Mouse (Mus musculus) megakaryocyte-erythroid progenitor cell, adult 5-6 weeks (primary cell): ENCODE data around the gene Sowaha. TPM values are rescaled to one million over a fixed set of nuclear protein-coding genes. Genes with fewer than 3 reads are reported as not detected.

Experiments
- ATAC-seq: replicated peaks from 2 replicates; pipeline ENCODE4 v1.8.0; 2016; ENCODE audit warnings: mild to moderate bottlenecking, inconsistent platforms; ENCODE audit not compliant: severe bottlenecking, poor library complexity, low FRiP score, low TSS enrichment
- total RNA-seq, 2 experiments: library from RNA; stranded (forward) in 1 of 2; stranded (reverse) in 1 of 2; fragments of 200-1000, 215-1000 nt in 1 of 2; fragments of >200 nt in 1 of 2; fragmentation: Nextera tagmentation in 1 of 2; gene quantifications; 2 replicates each; pipeline ENCODE4 v1.2.3; 2014 to 2017

Gene Sowaha
- total RNA-seq (2014; fragmentation: Nextera tagmentation) (3.9 and 7.0 TPM in 2 replicates), total RNA-seq (2017) (3.7 and 4.7 TPM in 2 replicates)

DNA sequence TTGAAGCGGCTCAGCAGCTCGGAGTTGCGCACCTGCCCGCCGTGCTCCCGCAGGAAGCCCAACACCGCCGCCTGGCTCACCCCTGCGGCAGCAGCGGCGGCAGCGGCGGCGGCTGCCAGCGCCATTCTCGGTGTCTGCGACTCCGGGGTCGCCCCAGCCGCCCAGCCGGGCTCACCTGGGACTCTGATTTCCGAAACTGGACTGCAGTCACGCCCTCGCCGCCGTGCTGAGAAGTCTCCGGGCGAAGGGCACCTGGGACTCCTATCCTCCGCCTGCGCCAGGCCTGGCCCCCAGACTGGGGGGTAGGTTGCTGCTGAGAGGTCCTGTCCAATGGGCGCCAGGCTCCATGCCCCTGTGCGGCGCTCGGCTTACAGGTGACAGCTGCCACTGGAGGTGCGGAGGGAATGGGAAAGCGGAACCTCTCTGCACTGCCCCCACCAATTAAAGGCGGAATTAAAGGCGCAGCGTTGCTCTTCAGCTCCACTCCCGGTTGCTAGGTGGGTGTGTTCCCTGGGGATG, at the start of gene Sowaha, which contains the start of gene Gm9945:
TSS of gene Sowaha (minus strand) at position 492 of the 519 bp plus-strand sequence.
TSS of gene Gm9945 (plus strand) at position 384 of the 519 bp plus-strand sequence.
- ATAC-seq: peak; percentile 22; the same call in 1 of the 2 replicates

GRCm38 (mm10) chr11:53529253-53529557, 49.1 kb upstream of the Sowaha start:
- ATAC-seq: no peak

GRCm38 (mm10) chr11:53528397-53529252, 48.6 kb upstream of the Sowaha start:
- peak; percentile 54 for ATAC-seq

DNA sequence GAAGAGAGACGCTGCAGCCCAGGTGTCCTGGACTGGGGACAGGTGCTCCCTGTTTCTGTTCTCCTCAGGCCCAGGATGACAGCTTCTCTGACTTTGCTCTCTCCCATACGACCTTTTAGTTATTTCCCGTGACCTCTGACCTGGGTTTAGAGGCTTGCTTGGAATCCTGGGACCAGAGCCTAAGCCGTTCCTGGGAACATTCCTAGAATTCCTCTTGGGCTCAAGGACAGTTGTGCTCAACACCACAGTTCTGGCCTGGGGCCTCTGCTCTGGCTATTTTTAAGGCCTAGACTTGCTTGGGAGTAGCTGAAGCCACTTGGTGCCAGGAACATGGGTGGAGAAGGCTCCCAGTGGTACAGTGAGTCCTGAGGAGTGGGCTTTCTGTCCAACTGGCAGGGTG, 45.4 kb upstream of the Sowaha start:
- ATAC-seq: no peak

DNA sequence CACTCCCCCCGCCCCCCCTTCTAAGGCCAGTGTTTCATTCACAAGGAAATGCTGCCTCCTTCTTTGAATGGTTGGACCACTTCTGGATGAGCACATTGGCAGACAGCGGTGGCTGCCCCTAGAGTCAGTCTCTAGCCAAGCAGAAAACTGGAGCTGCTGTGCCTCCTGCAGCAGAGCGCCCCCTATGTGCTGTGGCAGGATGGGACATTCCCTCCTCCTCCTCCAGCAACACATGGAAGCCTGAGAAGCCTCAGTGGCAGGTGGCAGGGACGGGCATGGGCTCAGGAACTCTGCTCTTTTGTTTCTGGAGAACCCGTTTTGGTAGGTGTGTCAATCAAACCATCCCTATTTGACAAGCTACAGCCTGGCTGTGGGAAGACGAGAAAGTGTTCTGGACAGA, 44.8 kb upstream of the Sowaha start:
- ATAC-seq: no peak

DNA sequence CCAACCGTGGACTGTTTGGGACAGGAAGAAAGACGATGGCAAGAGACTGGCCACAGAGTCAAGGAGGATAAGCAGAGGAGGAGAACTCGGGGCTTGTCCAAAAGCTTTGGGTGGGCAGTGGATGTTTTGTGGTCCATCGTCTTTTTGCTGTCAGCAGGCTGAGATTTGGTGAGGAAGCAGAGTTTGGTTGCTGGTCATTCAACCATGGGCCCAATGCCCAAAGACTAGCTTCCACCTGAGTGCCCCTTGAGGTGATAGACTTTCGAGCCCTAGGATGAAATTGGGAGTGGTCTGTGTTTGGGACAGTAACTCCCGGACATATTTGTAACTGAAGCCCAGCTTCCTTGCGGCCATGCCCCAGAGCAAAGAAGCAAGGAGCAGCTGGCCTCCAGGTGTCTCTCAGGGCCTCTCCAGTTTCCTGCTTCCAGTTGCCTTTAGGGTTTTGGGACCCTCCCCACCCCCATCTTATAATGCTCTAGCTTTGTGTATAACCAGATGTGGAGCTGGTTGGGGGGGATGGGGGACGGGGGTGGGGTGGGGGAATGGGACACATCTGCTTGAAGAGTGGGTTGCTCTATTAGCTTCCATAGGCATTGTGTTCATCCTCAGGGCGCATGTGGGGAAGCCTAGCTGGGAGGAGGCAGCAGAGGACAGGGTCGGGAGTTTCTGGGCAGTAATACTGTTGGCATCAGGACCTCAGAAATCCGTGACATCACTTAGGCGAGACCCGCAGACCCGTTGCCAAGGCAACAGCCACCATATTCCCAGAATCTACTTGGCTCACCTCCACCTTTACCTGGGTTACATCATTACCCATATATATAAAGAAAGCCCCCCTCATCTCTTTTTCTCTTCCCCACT, 43.7 kb upstream of the Sowaha start:
- ATAC-seq: no peak

DNA sequence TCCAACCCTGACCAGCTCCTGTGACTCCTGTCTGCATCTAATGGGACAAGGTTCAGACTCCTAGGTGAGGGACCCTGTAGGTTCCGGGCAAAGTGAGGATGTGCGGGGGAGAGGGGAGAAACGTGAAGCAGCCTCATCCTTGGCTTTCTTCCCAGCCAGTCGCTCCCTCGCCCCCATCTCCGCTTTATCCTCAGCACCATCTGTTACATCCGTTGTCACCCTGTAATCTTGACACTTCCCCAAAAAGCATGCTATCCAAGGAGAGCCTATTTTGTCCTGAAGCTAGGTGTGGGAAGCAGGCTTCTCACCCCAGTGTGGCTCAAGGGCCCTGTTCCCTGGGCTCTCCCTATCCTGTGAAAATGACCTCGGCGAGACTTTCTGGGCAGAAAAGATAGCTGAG, 42.9 kb upstream of the Sowaha start:
- ATAC-seq: no peak

DNA sequence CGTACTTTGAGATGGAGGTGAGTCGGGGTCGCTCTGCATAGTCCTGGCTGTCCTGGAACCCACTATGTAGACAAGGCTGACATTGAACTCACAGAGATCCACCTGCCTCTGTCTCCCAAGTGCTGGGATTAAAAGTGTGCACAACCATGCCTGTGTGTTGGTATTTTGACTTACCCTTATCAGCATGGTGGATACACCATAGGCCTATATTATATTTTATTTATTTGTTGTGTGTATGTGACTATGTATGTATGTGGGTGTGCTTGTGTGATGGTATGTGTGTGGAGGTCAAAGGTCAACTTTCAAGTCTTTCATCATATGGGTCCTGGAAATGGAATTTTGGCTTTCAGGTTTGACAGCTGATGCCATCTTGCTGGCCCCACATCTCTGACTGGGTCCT, 42.3 kb upstream of the Sowaha start:
- ATAC-seq: no peak

DNA sequence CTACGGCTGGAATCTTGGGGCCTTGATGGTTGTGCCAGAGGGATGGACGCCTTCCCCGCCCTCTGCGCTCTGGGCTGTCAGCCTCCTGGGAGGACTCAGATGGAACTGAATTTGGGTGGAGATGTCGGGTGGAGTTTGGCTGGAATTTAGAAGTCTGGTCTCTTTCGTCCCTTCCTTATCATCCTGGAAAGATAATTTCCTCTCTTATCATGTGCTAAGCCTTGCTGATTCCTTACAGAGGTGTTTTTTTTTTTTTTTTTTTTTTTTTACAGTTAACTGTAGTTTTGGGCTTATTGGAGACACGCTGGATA, 41.7 kb upstream of the Sowaha start:
- ATAC-seq: peak; percentile 4; the same call in 1 of the 2 replicates

DNA sequence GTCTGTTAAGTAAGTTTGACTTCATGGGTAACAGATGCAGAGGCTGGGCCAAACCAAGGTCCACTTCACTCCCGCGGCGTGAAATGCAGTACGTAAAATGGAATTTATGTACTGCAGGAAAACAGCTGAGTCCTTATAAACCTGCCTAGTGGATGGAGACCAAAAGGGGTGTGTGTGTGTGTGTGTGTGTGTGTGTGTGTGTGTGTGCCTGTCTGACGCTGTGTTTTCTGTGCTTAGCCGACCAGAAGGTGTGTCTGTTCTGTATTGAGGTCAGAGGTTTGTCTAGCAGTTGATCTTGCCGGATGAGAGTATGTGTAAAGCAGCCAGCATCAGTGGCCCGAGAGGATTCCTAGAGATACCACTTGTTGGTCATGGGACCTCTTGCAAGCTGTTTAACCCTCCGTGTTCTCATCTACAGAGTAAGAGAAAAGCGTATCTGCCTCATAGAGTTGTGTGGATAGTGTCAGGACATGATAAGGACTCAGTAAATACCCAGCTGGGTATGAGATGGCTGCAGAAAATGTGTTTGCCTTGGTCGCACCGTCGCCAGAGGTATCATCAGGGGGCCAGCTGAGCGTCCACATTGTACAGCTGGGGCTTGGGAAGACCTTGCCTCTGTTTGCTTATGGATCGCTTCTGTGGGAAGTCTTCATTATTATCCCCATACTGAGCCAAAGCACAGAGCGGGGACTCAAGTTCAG, 41.2 kb upstream of the Sowaha start:
- peak; percentile 30 for ATAC-seq

DNA sequence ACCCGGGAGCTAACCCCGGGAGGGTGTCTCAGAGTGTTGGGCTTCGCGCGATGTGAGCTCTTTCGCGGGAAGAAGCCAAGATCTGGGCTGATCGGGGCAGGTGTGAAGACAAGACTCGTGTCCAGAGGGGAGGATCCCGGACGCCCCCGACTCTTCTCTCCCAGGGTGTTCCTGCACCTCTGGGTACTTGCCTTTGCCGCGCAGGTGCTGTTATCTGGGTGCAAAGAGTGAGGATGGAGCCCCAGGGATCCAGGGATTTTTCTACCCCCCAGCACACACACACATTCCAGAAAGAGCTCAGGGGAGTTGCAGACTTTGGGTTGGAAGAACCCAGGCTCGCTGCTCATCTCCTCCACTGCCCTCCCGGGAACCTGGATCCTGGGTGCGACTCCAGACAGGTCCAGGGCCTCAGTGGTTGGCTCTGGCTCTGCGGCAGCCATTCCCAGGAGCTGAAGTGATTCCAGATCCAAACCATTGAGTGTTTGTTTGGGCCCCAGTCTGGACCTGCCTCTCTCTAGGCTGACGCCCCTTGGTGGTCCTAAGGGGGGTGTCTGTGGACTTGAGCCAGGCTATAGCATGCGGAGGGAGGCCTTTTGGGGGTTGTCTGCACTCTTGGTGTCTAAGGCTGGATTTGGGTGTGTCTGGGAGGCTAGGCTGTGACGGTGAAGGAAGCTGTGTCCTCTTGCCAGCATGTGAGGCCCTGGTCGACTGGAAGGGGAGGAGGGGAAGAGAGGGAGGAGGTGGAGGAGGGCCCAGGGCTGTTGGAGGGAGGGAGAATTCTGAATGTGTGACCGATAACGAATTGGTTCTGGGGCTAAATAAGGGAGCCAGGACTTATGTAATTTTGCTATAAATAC, 40.3 kb upstream of the Sowaha start:
- ATAC-seq: peak; percentile 79

- no peak; the same call in 1 of the 2 replicates for ATAC-seq
These were observed 39.4 kb upstream of the Sowaha start, which contains the start of gene Sept8 for GRCm38 (mm10) chr11:53519207-53520121. TSS of gene Sept8 (plus strand) at chr11:53519257.

GRCm38 (mm10) chr11:53518759-53519158, 38.7 kb upstream of the Sowaha start:
- ATAC-seq: no peak

GRCm38 (mm10) chr11:53516775-53517627, 36.9 kb upstream of the Sowaha start:
- 0 out of 2 replicates have a peak, but pooled peaks have one; percentile 12 for ATAC-seq

DNA sequence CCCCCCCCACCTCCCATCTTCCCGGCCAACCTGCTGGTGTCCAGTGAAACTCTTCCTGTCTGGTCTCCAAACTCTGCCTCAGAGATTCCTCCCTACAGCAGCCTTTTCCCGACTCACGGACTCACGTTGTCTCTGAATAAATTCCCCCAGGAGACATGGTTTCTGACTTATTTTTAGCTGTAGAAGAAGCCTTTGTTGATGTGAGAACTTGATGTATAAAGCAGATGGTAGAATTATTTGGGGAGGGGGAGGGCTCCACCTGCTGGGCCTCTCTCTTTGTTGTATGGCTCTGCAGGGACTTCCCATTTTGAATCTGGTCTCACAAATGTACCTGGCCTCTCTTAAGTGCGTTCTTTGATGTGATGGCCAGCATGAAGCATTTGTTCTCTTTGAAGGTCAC, 30.3 kb upstream of the Sowaha start:
- ATAC-seq: no peak

DNA sequence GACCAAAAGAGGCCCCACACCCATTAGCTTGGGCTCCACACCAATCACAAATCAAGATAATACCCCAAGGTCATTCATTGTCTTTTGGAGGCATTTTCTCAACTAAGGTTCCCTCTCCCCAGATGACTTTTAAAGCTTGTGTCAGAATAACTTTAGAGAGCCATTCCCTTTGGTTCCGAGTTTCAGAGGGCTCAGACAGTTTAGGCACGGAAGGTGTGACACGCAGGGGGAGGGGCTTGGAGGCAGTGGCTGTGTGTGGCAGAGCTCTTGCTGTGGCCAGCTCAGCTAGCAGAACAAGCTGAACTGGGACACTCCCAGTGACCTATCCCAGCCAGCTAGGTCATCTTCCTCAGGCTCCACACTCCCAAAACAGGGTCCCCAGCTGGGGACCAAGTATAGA, 28.5 kb upstream of the Sowaha start:
- ATAC-seq: no peak

DNA sequence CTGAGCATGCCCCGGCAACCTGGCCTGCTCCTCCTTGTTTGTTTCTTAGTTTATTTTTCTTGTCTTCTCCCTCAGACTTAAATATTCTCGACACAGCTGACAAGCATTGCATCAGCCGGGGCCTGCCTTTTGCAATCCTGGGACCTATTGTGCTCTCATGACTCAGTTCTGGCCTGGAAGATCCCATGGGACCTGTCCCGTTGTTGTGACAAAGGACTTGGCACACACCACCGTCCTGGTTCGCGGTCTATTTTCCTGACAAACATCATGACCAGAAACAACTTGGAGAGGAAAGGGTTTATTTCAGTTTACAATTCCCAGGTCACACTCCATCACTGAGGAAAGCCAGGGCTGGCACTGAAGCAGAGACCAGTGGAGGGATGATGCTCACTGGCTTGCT, 28.1 kb upstream of the Sowaha start:
- no peak for ATAC-seq
